Mouse (Mus musculus) mouse trophoblast stem cell (cell line): ENCODE data around the gene Zdhhc25.

Experiments used
- in situ Hi-C, 2 experiments: fragments of 300-500 bp; cut with MseI, MboI; formaldehyde crosslinking; loops; 2 replicates in 1 of 2; 3 replicates in 1 of 2; pipeline ENCODE4 v1.15.1; 2025

Zdhhc25 gene

GRCm38 (mm10) chr15:88628801-88629356, 28.8 kb downstream of the Zdhhc25 start:
- in situ Hi-C loops, result loop anchor here (25.0 kb wide), 1 partner anchor 992 kb away; no protein-coding TSS in a partner anchor

- in situ Hi-C loops, result loop anchor here (25.0 kb wide), 1 partner anchor 998 kb away; no protein-coding TSS in a partner anchor
Observed at GRCm38 (mm10) chr15:88635205-88635604, 35.1 kb downstream of the Zdhhc25 start.

GRCm38 (mm10) chr15:88651019-88651418, 50.9 kb downstream of the Zdhhc25 start:
- in situ Hi-C loops, result no loop called here
